Mouse (Mus musculus) lung, adult 10 weeks (tissue): ENCODE measurements around the gene Pipox. TPM values are rescaled to one million over a fixed set of nuclear protein-coding genes. Genes with fewer than 3 reads are reported as not detected.

Experiments used
- polyA plus RNA-seq: library from polyadenylated mRNA; stranded (reverse); fragments of 350-450 nt; fragmentation: Illumina TruSeq; extraction: RNeasy Lipid Tissue Mini Kit (QIAGEN cat#74804); gene quantifications from one replicate; pipeline ENCODE4 v1.2.3, GENCODE M21; 2014; ENCODE audit warnings: low read depth, low replicate concordance; ENCODE audit not compliant: insufficient read depth

Gene Pipox
- 0.76 TPM for polyA plus RNA-seq

DNA sequence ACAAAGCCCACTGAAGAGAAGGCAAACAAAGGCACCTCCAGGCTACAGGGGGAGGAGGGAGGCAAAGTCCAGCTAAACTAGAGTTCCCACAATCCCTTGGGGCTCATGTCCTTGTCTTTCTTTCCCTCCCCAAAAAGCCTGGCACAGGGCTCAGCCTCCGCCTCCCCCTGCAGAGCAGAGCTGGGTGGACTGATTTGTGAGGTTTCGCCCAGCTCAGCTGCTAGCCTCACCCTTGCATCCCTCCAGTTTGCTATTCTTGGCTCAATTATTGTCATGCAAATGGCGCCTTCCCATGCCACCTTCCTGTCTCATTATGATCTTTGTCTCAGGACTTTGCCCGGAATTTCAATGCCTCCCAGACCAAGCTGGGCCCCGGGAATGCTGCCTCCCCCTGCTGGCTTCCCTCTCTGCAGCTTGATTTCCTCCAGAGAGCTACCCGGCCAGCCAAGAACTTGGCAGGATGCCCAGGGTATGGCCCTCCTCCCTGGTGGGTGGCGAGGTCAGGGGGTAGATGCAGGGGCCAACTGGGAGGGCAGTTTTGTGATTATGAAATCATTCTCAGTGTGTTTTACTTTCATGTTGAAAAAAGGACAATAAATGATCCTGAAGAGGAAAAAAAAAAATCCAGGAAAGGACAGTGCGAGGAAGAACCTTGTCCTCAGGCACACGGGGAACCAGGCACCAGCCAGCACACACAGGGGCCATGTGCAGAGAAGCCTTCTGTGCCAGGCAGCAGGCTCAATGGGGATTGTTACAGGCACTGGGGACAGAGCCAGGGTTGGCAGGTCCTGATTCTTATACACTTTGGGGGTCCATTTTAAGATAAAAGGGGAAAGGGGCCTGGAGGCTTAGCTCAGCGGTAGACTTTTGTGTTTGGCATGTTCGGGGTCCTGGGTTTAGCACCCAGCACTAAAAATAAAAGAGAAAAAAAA, at the start of gene Pipox:
Gene Pipox, minus strand, starts transcription at position 310 of the 932 bp plus-strand sequence.

DNA sequence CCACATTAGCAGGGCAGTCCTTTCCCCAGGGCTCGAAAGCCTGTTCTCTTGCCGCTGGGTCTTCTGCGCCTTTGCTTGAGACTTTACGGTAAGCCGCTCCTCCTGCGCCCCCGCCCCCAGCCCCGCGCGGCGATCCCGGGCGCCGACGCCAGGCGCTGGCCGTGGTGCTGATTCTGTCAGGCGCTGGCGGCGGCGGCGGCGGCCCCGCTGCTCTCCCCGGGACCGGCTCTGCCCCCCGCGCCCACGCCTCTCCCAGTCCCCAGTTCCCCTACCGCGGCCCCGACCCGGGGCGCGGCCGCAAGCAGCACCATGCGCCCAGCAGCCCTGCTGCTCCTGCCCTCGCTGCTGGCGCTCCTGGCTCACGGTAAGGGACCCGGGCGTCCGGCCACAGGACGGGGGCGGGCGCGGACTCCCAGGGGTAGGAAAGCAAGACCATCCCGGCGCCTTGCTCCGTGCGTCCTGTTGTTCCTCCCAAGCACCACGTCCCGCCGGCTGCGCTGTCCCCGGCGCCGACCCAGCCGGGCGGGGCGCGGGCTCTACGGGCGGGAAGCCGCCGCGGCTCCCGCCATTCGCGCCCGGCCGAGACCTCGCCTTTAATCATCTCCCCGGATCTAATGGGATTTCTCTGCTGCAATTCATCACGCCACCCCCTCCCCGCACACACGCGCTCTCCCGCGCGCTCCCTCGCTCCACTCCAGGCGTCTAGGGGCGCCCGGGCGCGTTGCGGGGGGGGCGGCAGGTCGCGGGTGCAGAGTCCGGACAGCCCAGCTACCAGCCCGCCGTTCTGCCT, 37.0 kb upstream of the Pipox start, which contains the start of gene Sez6:
Gene Sez6, plus strand, starts transcription at position 50 of the 790 bp plus-strand sequence.

Other genes with a start within 250 kb of the Pipox start
- gene Nufip2, start 207.9 kb downstream of the Pipox start, polyA plus RNA-seq, result 9.2 TPM
- gene Cryba1, start 168.8 kb downstream of the Pipox start, polyA plus RNA-seq, result not detected
- gene Myo18a, start 130.8 kb downstream of the Pipox start, polyA plus RNA-seq, result 24.3 TPM
- gene Gm10277, start 106.3 kb downstream of the Pipox start, polyA plus RNA-seq, result not detected
- not detected for gene Sez6, start 36.7 kb upstream of the Pipox start, polyA plus RNA-seq
- 15.7 TPM for gene Phf12, start 88.7 kb upstream of the Pipox start, polyA plus RNA-seq
- 8.8 TPM for gene Dhrs13, start 138.2 kb upstream of the Pipox start, polyA plus RNA-seq
- gene Flot2, start 143.8 kb upstream of the Pipox start, polyA plus RNA-seq, result 43.6 TPM
- 11.6 TPM for gene Eral1, start 186.3 kb upstream of the Pipox start, polyA plus RNA-seq
- gene Fam222b, start 200.6 kb upstream of the Pipox start, polyA plus RNA-seq, result 5.8 TPM